Mouse (Mus musculus) bone marrow macrophage, adult 2 months (primary cell): ENCODE data around the gene Pik3r2.

Source experiments
- CTCF ChIP-seq: IDR thresholded peaks from 2 replicates; pipeline ENCODE4 v1.5.1; 2012; ENCODE audit warnings: low read depth, mild to moderate bottlenecking, low read length, moderate library complexity
- POLR2A ChIP-seq: IDR thresholded peaks from 2 replicates; pipeline ENCODE4 v1.6.1; 2012; ENCODE audit warnings: mild to moderate bottlenecking, low read depth, low read length, borderline replicate concordance

GRCm38 (mm10) chr8:70725792-70726447 is 50.6 kb downstream of the Pik3r2 start:
- no peak for TF ChIP-seq CTCF
- TF ChIP-seq POLR2A, result no peak
